Mouse (Mus musculus) kidney, postnatal 36 days (tissue): Measurements from ENCODE around the gene Rsl1d1.

Experiments
- DNase-seq, 2 experiments: peaks; one replicate each; pipeline ENCODE4 v3.0.0; 2021 to 2022; ENCODE audit warnings: mixed read lengths in 2 of 2

Gene Rsl1d1

GRCm38 (mm10) chr16:11154500-11154899 lies 48.6 kb downstream of the Rsl1d1 start:
- DNase-seq: peak in 1 of 2 experiments; percentile 20

- DNase-seq: peak; percentile 93 to 97
These were observed 59.2 kb downstream of the Rsl1d1 start for GRCm38 (mm10) chr16:11143706-11144483.
